Mouse (Mus musculus) lung, postnatal 0 days (tissue): Measurements from ENCODE around the gene Washc1. TPM values are rescaled to one million over a fixed set of nuclear protein-coding genes. Genes with fewer than 3 reads are reported as not detected.

Source experiments
- ATAC-seq: fragments of 200-750 bp; cut with Nextera tagmentation; 2 replicates; pipeline ENCODE4 v1.8.0; 2017; ENCODE audit warnings: moderate library complexity
- DNase-seq: peaks from one replicate; pipeline ENCODE4 v3.0.0-alpha.2; 2016; ENCODE audit warnings: low spot score
- H3K27ac ChIP-seq: fragments of 300-500 bp; sonication (generic); 2 replicates; pipeline ENCODE4 v1.5.1; 2014; ENCODE audit warnings: antibody characterized with exemption, mild to moderate bottlenecking, low read length, mixed read lengths
- H3K27me3 ChIP-seq: fragments of 300-500 bp; sonication (generic); replicated peaks from 2 replicates; pipeline ENCODE4 v1.6.1; 2014; ENCODE audit warnings: low read length, mixed read lengths; ENCODE audit not compliant: insufficient read depth
- H3K36me3 ChIP-seq: fragments of 300-500 bp; sonication (generic); 2 replicates; pipeline ENCODE4 v1.6.1; 2014; ENCODE audit warnings: low read length, mixed read lengths; ENCODE audit not compliant: insufficient read depth
- H3K4me1 ChIP-seq: fragments of 300-500 bp; sonication (generic); 2 replicates; pipeline ENCODE4 v1.6.1; 2014; ENCODE audit warnings: antibody characterized with exemption, low read depth, low read length, mixed read lengths; ENCODE audit not compliant: insufficient read depth
- H3K4me2 ChIP-seq: fragments of 300-500 bp; sonication (generic); replicated peaks from 2 replicates; pipeline ENCODE4 v1.6.1; 2014; ENCODE audit warnings: low read depth, mild to moderate bottlenecking, low read length, moderate library complexity, mixed read lengths
- H3K4me3 ChIP-seq: fragments of 300-500 bp; sonication (generic); 2 replicates; pipeline ENCODE4 v1.5.1; 2014; ENCODE audit warnings: low read depth, low read length
- H3K9ac ChIP-seq: fragments of 300-500 bp; sonication (generic); replicated peaks from 2 replicates; pipeline ENCODE4 v1.6.1; 2014; ENCODE audit warnings: low read depth, mild to moderate bottlenecking
- H3K9me3 ChIP-seq: fragments of 300-500 bp; sonication (generic); 2 replicates; pipeline ENCODE4 v1.6.1; 2016; ENCODE audit warnings: low read length, mixed read lengths
- CTCF ChIP-seq: IDR thresholded peaks from 2 replicates; pipeline ENCODE4 v1.5.1; 2016; ENCODE audit warnings: antibody characterized with exemption, mild to moderate bottlenecking
- EP300 ChIP-seq: IDR thresholded peaks from 2 replicates; pipeline ENCODE4 v1.6.1; 2016; ENCODE audit warnings: antibody characterized with exemption, mild to moderate bottlenecking, control low read depth
- WGBS: fragments of 180-500 bp; shearing (Covaris S2); extraction: QIAGEN DNeasy Blood & Tissue Kit; methylation state at CpG from one replicate; pipeline ENCODE4 v1.1.7; 2014; 5-methylcytosine and 5-hydroxymethylcytosine counted together
- polyA plus RNA-seq: library from polyadenylated mRNA; unstranded; fragments of >200 nt; fragmentation: Nextera tagmentation; extraction: Ambion mirVana; gene quantifications from 2 replicates; pipeline ENCODE4 v1.2.1, GENCODE M21; 2015

The Washc1 gene
- polyA plus RNA-seq, 1 experiment from 2014 or later: 43.4 TPM

- Histone ChIP-seq H3K9me3 (no peaks in the 10 kb centered on the region), H3K36me3 (peaks cover 7% of the 10 kb centered on the region; the same call in 1 of the 2 replicates), H3K27me3 (no peaks in the 10 kb centered on the region), H3K4me3 (peak within 1 kb of the TSS; percentile 77), H3K4me1 (0 out of 2 replicates have a peak, but pooled peaks cover 4% of the 10 kb centered on the region), H3K4me2 (peak within 1 kb of the TSS; percentile 76), H3K9ac (peak within 1 kb of the TSS; percentile 30; the same call in 1 of the 2 replicates), H3K27ac (peak within 1 kb of the TSS; percentile 68)
- ATAC-seq (peak; percentile 94), DNase-seq (peak; percentile 93)
- TF ChIP-seq EP300 (no peak), CTCF (no peak; the same call in 1 of the 2 replicates)
- 4% methylated on average over 45 of the region's 45 CpGs for WGBS
Measured at GRCm38 (mm10) chr17:66123066-66123815, 11.9 kb downstream of the Washc1 start, which contains the start of gene Ddx11. Ddx11 (plus strand) TSS chr17:66123520.

- 0 out of 2 replicates have a peak, but pooled peaks cover 4% of the 10 kb centered on the region for H3K4me1 ChIP-seq
- H3K9ac ChIP-seq: peak overlapping the region; percentile 30; the same call in 1 of the 2 replicates
- H3K4me3 ChIP-seq: peak overlapping the region; percentile 77
- under 1% methylated on average over 20 of the region's 20 CpGs for WGBS
- H3K9me3 ChIP-seq: no peaks in the 10 kb centered on the region
- peak; percentile 23 for DNase-seq
- ATAC-seq: peak; percentile 31
- H3K4me2 ChIP-seq: peak overlapping the region; percentile 76
- TF ChIP-seq EP300 (no peak), CTCF (no peak)
- no peaks in the 10 kb centered on the region for H3K27me3 ChIP-seq
- 0 out of 2 replicates have a peak, but pooled peaks cover 3% of the 10 kb centered on the region for H3K36me3 ChIP-seq
- peak overlapping the region; percentile 68; the same call in 1 of the 2 replicates for H3K27ac ChIP-seq
Measured at GRCm38 (mm10) chr17:66123816-66124610, 12.7 kb downstream of the Washc1 start.

DNA sequence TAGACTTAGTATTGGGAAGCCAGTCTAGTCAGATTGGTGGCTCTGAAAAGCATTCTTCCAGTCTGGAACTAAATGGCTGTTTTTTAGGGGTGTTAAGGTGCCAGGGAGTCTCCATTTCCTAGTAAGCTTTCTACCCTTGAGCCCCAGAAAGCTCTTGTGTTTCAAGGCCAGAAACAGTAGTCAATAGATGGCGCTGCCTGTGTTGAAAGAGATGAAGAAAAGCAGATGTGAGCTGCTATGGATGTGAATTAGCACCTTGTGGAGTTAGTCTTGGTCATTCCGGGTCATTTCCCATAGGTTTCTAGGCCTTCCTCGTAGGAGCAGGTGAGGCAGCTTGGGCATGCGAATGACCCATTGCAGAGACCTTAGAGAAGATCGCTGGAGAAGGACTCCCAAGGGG is 13.9 kb downstream of the Washc1 start:
- H3K36me3 ChIP-seq: no peaks in the 10 kb centered on the region
- ATAC-seq (no peak), DNase-seq (no peak)
- no peak for TF ChIP-seq EP300
- peak; percentile 37 for TF ChIP-seq CTCF
- 72% methylated on average over 5 of the region's 5 CpGs for WGBS
- 0 out of 2 replicates have a peak, but pooled peaks cover 4% of the 10 kb centered on the region for H3K4me1 ChIP-seq
- H3K4me2 ChIP-seq: no peak overlapping the region
- H3K9ac ChIP-seq: no peak overlapping the region
- H3K4me3 ChIP-seq: no peak overlapping the region
- no peaks in the 10 kb centered on the region for H3K27me3 ChIP-seq
- no peaks in the 10 kb centered on the region for H3K9me3 ChIP-seq
- no peak overlapping the region for H3K27ac ChIP-seq

DNA sequence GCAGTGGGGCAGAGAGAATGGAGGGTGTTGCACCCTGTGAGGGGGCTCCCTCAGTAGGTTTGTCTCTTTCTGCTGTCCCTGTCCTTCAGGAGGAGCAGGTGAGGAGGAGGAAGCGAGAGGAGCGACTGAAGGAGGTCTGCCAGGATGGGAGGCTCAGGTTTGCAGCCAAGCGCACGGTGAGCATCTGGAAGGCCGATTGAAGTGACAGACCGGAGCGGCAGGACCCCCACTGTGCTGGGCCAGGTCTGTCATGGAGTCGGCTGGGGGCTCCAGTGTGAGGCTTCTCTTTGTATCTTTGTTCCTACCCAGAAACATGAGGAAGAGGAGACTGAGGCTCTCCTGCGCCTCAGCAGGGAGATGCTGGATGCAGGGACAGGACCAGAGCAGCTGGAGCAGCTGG is 19.0 kb downstream of the Washc1 start:
- ATAC-seq: no peak
- H3K27me3 ChIP-seq: no peaks in the 10 kb centered on the region
- TF ChIP-seq EP300 (no peak), CTCF (no peak)
- H3K4me1 ChIP-seq: no peaks in the 10 kb centered on the region
- 94% methylated on average over 9 of the region's 9 CpGs for WGBS
- peaks cover 31% of the 10 kb centered on the region; the same call in 1 of the 2 replicates for H3K36me3 ChIP-seq
- no peak for DNase-seq
- no peaks in the 10 kb centered on the region for H3K9me3 ChIP-seq
- no peak overlapping the region for H3K4me3 ChIP-seq
- no peak overlapping the region for H3K9ac ChIP-seq
- H3K27ac ChIP-seq: no peak overlapping the region
- H3K4me2 ChIP-seq: no peak overlapping the region

DNA sequence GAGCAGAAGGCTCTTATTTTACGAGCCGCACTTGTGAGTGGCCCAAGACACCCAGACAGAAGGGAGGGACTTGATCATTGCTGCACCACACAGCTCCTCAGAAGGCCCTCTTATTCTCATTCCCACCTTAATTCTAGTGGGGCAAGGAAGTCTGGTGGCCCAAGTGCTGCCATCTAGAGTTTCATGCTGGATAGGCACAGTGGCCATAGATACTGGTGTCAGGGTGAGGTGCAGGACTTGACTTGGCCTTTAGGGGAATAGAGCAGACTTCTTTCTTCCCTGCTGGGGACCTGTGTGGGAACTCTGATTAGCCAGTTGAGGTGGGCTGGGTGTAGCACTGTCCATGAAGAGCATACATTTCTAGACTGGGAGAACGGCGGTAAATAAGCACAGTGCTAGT is 19.9 kb downstream of the Washc1 start:
- 93% methylated on average over 4 of the region's 4 CpGs for WGBS
- Histone ChIP-seq H3K9me3 (no peaks in the 10 kb centered on the region), H3K9ac (no peak overlapping the region), H3K27me3 (no peaks in the 10 kb centered on the region), H3K4me2 (no peak overlapping the region), H3K36me3 (peaks cover 36% of the 10 kb centered on the region; the same call in 1 of the 2 replicates), H3K4me3 (no peak overlapping the region), H3K4me1 (no peaks in the 10 kb centered on the region), H3K27ac (no peak overlapping the region)
- DNase-seq (no peak), ATAC-seq (peak; percentile 30; the same call in 1 of the 2 replicates)
- TF ChIP-seq EP300 (no peak), CTCF (peak; percentile 56)
